Mouse (Mus musculus) liver, postnatal 0 days (tissue): ENCODE data around the gene Palld. TPM values are rescaled to one million over a fixed set of nuclear protein-coding genes. Genes with fewer than 3 reads are reported as not detected.

Experiments used
- ATAC-seq: fragments of 200-750 bp; cut with Nextera tagmentation; 2 replicates; pipeline ENCODE4 v1.8.0; 2017; ENCODE audit warnings: mild to moderate bottlenecking, moderate library complexity
- DNase-seq: peaks from one replicate; pipeline ENCODE4 v3.0.0-alpha.2; 2016
- H3K27ac ChIP-seq: fragments of 300-500 bp; sonication (generic); 2 replicates; pipeline ENCODE4 v1.5.1; 2014; ENCODE audit warnings: antibody characterized with exemption, moderate library complexity, mild to moderate bottlenecking, low read depth
- H3K27me3 ChIP-seq: fragments of 300-500 bp; sonication (generic); 2 replicates; pipeline ENCODE4 v1.6.1; 2014; ENCODE audit warnings: low read length, control low read depth, mixed read lengths; ENCODE audit not compliant: insufficient read depth
- H3K36me3 ChIP-seq: fragments of 300-500 bp; sonication (generic); replicated peaks from 2 replicates; pipeline ENCODE4 v1.6.1; 2014; ENCODE audit warnings: mild to moderate bottlenecking, control low read depth, low read length, moderate library complexity, mixed read lengths; ENCODE audit not compliant: insufficient read depth
- H3K4me1 ChIP-seq: fragments of 300-500 bp; sonication (generic); 2 replicates; pipeline ENCODE4 v1.6.1; 2014; ENCODE audit warnings: antibody characterized with exemption, mild to moderate bottlenecking, control low read depth; ENCODE audit not compliant: insufficient read depth
- H3K4me2 ChIP-seq: fragments of 300-500 bp; sonication (generic); 2 replicates; pipeline ENCODE4 v1.6.1; 2014; ENCODE audit warnings: low read depth, mild to moderate bottlenecking, low read length, moderate library complexity, mixed read lengths
- H3K4me3 ChIP-seq: fragments of 300-500 bp; sonication (generic); 2 replicates; pipeline ENCODE4 v1.5.1; 2014; ENCODE audit warnings: low read depth, low read length
- H3K9ac ChIP-seq: fragments of 300-500 bp; sonication (generic); replicated peaks from 2 replicates; pipeline ENCODE4 v1.6.1; 2014; ENCODE audit warnings: mild to moderate bottlenecking, moderate library complexity
- H3K9me3 ChIP-seq: fragments of 300-500 bp; sonication (generic); 2 replicates; pipeline ENCODE4 v1.6.1; 2016; ENCODE audit warnings: mild to moderate bottlenecking, control low read depth, low read length, mixed read lengths
- CTCF ChIP-seq: sonication (generic); IDR thresholded peaks from 2 replicates; pipeline ENCODE4 v1.5.1; 2016; ENCODE audit warnings: antibody characterized with exemption, low read depth
- EP300 ChIP-seq: IDR thresholded peaks from 2 replicates; pipeline ENCODE4 v1.6.1; 2016; ENCODE audit warnings: antibody characterized with exemption, low read depth, mild to moderate bottlenecking
- WGBS: fragments of 180-500 bp; shearing (Covaris S2); extraction: QIAGEN DNeasy Blood & Tissue Kit; methylation state at CpG from one replicate; pipeline ENCODE4 v1.1.7; 2014; ENCODE audit not compliant: insufficient replicate concordance; 5-methylcytosine and 5-hydroxymethylcytosine counted together
- polyA plus RNA-seq: library from polyadenylated mRNA; unstranded; fragments of >200 nt; fragmentation: Nextera tagmentation; extraction: Ambion mirVana; gene quantifications from 2 replicates; pipeline ENCODE4 v1.2.1, GENCODE M21; 2015

Palld gene
- polyA plus RNA-seq, 1 experiment from 2014 or later, result 11.7 TPM

- peak; percentile 45; the same call in 1 of the 2 replicates for ATAC-seq
Observed at GRCm38 (mm10) chr8:61920389-61920788, 17.9 kb upstream of the Palld start.

DNA sequence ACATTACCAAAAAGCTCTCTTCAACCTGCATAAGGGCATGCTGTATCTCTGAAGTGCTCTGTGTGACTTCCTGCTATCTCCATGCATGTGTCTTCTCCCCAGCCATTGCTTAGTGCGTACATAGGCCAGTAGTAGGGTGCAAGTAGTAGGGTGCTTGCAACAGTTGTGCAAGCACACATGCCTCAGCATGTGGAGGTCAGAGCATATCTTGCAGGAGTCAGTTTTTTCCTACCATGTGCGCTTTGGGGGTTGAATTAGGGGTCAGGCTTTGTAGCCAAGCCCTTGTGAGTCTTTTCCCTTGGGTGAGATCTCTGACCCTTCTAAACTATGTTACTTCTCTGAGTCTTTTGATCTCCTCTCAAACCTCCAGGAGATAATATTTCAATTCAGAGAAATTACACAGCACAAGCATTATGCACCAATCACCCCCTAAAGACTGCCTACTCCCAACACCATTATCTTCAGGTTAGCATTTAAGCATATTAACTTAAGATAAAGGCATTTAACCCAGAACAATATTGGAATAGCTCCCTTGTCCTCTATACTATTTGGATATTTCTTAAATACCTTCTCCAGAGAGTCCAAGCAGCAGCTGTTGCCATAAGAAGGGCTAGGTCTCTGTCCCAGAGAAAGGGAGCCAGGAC, 16.8 kb upstream of the Palld start:
- Histone ChIP-seq H3K9me3 (no peaks in the 10 kb centered on the region), H3K27ac (no peak overlapping the region), H3K9ac (no peak overlapping the region), H3K27me3 (no peaks in the 10 kb centered on the region), H3K4me2 (no peak overlapping the region), H3K36me3 (no peaks in the 10 kb centered on the region), H3K4me3 (no peak overlapping the region), H3K4me1 (no peaks in the 10 kb centered on the region)
- no peak for DNase-seq
- TF ChIP-seq EP300 (no peak), CTCF (no peak)
- 71% methylated on average over 2 of the region's 2 CpGs for WGBS
- ATAC-seq, result no peak

More at GRCm38 (mm10) chr8:61920389-61920788, 17.9 kb upstream of the Palld start:
- no peak overlapping the region for H3K27ac ChIP-seq
- H3K4me2 ChIP-seq, result 0 out of 2 replicates have a peak overlapping the region, but pooled peaks have one; percentile 13
- H3K9me3 ChIP-seq, result no peaks in the 10 kb centered on the region
- TF ChIP-seq EP300, result no peak
- no peak for TF ChIP-seq CTCF
- 50% methylated on average over 7 of the region's 7 CpGs for WGBS
- no peaks in the 10 kb centered on the region for H3K36me3 ChIP-seq
- DNase-seq, result no peak
- no peak overlapping the region for H3K9ac ChIP-seq
- H3K4me3 ChIP-seq, result no peak overlapping the region
- H3K4me1 ChIP-seq, result no peaks in the 10 kb centered on the region
- H3K27me3 ChIP-seq, result no peaks in the 10 kb centered on the region

DNA sequence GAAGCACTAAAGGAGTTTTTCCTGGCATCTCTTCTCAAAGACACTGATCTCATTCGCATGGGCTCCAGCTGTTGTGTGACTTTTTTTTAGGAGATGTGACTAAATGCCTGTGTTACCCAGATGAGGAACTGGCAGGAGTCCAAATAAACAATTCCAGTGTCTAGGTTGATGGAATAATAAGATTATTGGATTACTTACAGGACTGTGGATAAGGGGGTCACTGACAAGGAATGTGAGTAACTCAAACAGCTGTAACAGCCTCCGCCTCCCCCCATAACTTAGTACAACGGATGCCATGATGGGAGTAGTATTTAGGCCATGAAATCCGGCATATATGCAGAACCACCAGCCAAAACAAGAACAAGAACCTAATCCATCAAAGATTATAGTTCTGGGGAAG, 14.8 kb upstream of the Palld start:
- WGBS, result 76% methylated on average over 4 of the region's 4 CpGs
- no peaks in the 10 kb centered on the region for H3K27me3 ChIP-seq

DNA sequence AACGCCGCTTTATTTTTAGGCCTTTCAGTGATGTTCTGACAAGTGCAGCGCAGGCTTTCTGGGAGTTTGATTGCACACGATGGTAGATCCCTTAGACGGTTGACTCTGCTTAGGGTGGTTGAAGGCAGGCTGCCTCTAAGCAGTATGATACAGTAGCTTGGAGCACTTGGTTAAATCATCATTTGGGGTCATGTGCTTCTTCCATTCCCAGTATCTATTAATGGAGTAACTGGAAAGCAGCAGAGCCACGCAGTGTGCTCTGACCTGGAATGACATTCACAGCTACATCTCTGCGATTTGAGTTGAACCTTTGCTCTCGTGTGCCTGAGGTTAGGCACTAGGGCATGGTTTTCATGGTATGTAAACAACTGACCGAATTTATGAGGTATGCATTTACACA, 11.5 kb upstream of the Palld start:
- ATAC-seq (no peak), DNase-seq (no peak)
- H3K4me1 ChIP-seq, result no peaks in the 10 kb centered on the region
- H3K9me3 ChIP-seq, result no peaks in the 10 kb centered on the region
- no peak overlapping the region for H3K4me3 ChIP-seq
- H3K36me3 ChIP-seq, result no peaks in the 10 kb centered on the region
- no peak overlapping the region for H3K4me2 ChIP-seq
- H3K9ac ChIP-seq, result no peak overlapping the region
- TF ChIP-seq CTCF, result no peak
- TF ChIP-seq EP300, result no peak
- no peaks in the 10 kb centered on the region for H3K27me3 ChIP-seq
- 73% methylated on average over 9 of the region's 9 CpGs for WGBS
- no peak overlapping the region for H3K27ac ChIP-seq

More for the DNA sequence above, 14.8 kb upstream of the Palld start:
- Histone ChIP-seq H3K27ac (no peak overlapping the region), H3K9me3 (no peaks in the 10 kb centered on the region), H3K9ac (no peak overlapping the region), H3K4me2 (no peak overlapping the region), H3K36me3 (no peaks in the 10 kb centered on the region), H3K4me1 (no peaks in the 10 kb centered on the region), H3K4me3 (no peak overlapping the region)
- ATAC-seq (no peak), DNase-seq (no peak)
- no peak for TF ChIP-seq EP300
- no peak for TF ChIP-seq CTCF

- ATAC-seq (no peak), DNase-seq (no peak)
- H3K4me3 ChIP-seq, result no peak overlapping the region
- TF ChIP-seq EP300 (no peak), CTCF (no peak)
- H3K4me2 ChIP-seq, result no peak overlapping the region
- H3K9ac ChIP-seq, result no peak overlapping the region
- no peak overlapping the region for H3K27ac ChIP-seq
- H3K27me3 ChIP-seq, result no peaks in the 10 kb centered on the region
- no peaks in the 10 kb centered on the region for H3K36me3 ChIP-seq
- H3K4me1 ChIP-seq, result no peaks in the 10 kb centered on the region
- no peaks in the 10 kb centered on the region for H3K9me3 ChIP-seq
- WGBS, result 68% methylated on average over 5 of the region's 5 CpGs
Observed at GRCm38 (mm10) chr8:61912817-61913216, 10.3 kb upstream of the Palld start.

DNA sequence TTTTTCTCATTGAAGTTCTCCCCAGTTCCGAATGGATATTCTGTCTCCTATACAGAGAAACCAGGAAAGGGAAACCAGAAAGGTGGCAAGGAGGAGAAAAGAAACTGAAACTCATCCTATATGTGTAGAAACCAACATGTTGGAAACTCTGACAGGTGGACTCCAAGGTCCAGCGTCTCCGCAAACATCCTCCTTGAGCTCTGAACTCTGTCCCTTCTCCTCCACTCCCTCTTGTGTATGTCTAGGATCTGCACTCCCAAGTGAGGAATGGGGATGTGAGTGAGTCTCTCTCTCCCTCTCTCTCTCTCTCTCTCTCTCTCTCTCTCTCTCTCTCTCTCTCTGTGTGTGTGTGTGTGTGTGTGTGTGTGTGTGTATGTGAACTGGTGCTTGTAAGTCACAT, 6.8 kb upstream of the Palld start:
- ATAC-seq, result no peak
- Histone ChIP-seq H3K36me3 (no peaks in the 10 kb centered on the region), H3K9ac (no peak overlapping the region), H3K4me3 (no peak overlapping the region), H3K27ac (no peak overlapping the region), H3K9me3 (no peaks in the 10 kb centered on the region), H3K27me3 (no peaks in the 10 kb centered on the region), H3K4me1 (no peaks in the 10 kb centered on the region), H3K4me2 (peak overlapping the region; percentile 22; the same call in 1 of the 2 replicates)
- TF ChIP-seq EP300 (no peak), CTCF (no peak)
- no peak for DNase-seq
- 73% methylated on average over 3 of the region's 3 CpGs for WGBS
